Mouse (Mus musculus) hematopoietic stem cell, adult 5-6 weeks (primary cell): ENCODE data around the gene Ina. TPM values are rescaled to one million over a fixed set of nuclear protein-coding genes. Genes with fewer than 3 reads are reported as not detected.
"Not testable (repeated sequence)": the region's sequence is repeated elsewhere in the genome, so short reads cannot be mapped to it uniquely, and the experiment has no call there.

Experiments
- ATAC-seq, 2 experiments: fragments of 125-278 bp in 1 of 2; replicated peaks in 1 of 2; 2 replicates each; pipeline ENCODE4 v1.8.0; 2016 to 2017; ENCODE audit warnings: inconsistent platforms in 2 of 2, mild to moderate bottlenecking in 2 of 2, moderate number of reproducible peaks in 2 of 2, low read depth in 1 of 2, moderate TSS enrichment in 1 of 2; ENCODE audit not compliant: low FRiP score in 2 of 2, poor library complexity in 2 of 2, severe bottlenecking in 2 of 2, insufficient read depth in 1 of 2, low TSS enrichment in 1 of 2
- total RNA-seq: library from RNA; stranded (forward); fragments of 172-1452, 232-1000 nt; gene quantifications from 2 replicates; pipeline ENCODE4 v1.2.3, GENCODE M21; 2017

Ina gene
- total RNA-seq, 1 experiment from 2014 or later: not detected

GRCm38 (mm10) chr19:46981462-46981861 is 33.0 kb upstream of the Ina start:
- no peak for ATAC-seq

- no peak for ATAC-seq
Measured at GRCm38 (mm10) chr19:46983352-46983965, 31.0 kb upstream of the Ina start.

GRCm38 (mm10) chr19:46983966-46984380 is 30.5 kb upstream of the Ina start:
- ATAC-seq: peak; percentile 9 to 25; a peak in 3 of 4 replicates

DNA sequence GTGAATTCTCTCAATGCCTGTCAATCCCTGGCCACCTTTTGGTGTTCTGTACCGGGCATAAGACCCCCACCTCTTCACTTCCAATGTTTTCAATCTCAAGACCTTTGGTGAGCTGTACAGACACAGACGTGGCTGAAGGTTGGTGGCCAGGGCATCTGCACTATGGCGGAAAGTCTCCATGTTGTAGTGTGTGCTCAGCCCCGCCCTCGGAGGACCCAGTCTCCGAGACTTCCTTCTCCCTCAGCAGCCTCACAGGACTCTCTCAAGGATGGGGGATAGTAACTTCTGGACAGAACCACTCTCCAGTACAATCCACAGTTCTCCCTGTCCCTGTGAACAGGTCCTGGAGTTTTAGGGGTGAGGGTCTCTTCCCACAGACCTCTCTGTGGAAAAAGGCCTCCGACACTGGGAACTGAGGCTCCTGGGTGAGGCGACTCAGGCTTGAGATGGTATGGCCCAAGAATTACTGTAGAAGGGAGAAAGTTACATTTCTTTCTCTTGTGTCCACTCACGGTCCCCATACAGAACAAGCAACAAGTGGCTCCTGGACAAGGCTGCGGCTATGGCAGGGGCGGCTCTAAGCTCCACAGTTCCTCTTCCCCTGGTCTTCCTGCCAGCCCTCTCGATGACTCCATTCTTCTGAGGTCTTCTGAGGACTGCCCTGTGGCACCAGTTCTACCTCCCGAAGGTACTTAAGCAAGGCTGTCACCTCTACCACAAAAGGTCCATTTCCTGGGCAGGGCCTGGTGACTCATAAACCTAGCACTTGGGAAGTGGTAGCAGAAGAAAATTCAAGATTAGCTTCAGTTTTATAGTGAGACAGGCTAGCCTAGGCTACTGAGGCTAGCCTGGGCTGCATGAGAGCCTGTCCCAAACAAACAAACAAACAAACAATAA is 29.5 kb upstream of the Ina start:
- ATAC-seq: peak; percentile 33 to 80

GRCm38 (mm10) chr19:46987646-46988045 is 26.9 kb upstream of the Ina start:
- ATAC-seq: 0 out of 4 replicates have a peak, but pooled peaks have one; percentile 26 to 29

- ATAC-seq: peak; percentile 9 to 27; a peak in 1 of 4 replicates
Measured at GRCm38 (mm10) chr19:46988231-46989087, 26.0 kb upstream of the Ina start.

GRCm38 (mm10) chr19:46989479-46990152 is 24.9 kb upstream of the Ina start:
- no peak for ATAC-seq

GRCm38 (mm10) chr19:46990153-46990518 is 24.4 kb upstream of the Ina start:
- no peak for ATAC-seq

- not testable (repeated sequence) for ATAC-seq
Measured at GRCm38 (mm10) chr19:46990625-46991024, 23.9 kb upstream of the Ina start.

GRCm38 (mm10) chr19:46991145-46991544 is 23.4 kb upstream of the Ina start:
- ATAC-seq: peak; percentile 57 to 80

DNA sequence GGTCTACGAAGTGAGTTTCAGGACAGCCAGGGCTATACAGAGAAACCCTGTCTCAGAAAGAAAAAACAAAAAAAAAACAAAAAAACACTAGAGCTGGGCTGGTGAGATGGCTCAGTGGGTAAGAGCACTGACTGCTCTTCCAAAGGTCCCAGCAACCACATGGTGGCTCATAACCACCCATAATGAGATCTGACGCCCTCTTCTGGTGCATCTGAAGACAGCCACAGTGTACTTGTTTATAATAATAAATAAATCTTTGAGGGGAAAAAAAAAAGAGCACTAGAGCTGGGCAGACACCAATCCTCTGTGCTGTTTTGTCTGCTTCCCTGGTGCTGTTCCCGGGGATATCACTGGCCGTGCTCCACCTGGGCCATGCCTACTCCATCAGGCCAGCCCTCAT is 22.2 kb upstream of the Ina start:
- not testable (repeated sequence) for ATAC-seq

DNA sequence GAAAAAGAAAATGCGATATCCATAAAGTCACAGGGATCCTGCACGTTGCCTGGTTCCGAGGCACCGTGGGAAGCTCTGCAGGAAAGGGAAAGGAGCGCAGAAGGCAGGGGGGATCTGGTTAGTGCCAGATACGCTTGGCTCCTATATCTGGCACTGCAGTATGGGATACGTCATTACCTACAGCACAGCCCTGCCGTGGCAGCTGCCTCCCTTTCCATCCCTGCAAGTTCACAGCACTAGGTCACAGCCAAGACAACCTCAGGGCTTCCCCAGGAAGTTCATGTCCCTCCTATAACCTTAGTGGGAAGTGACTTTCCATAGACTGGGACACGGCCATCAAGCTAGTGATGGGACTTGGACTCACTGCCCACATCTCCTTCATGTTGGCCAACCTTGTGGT is 18.4 kb upstream of the Ina start:
- no peak for ATAC-seq

DNA sequence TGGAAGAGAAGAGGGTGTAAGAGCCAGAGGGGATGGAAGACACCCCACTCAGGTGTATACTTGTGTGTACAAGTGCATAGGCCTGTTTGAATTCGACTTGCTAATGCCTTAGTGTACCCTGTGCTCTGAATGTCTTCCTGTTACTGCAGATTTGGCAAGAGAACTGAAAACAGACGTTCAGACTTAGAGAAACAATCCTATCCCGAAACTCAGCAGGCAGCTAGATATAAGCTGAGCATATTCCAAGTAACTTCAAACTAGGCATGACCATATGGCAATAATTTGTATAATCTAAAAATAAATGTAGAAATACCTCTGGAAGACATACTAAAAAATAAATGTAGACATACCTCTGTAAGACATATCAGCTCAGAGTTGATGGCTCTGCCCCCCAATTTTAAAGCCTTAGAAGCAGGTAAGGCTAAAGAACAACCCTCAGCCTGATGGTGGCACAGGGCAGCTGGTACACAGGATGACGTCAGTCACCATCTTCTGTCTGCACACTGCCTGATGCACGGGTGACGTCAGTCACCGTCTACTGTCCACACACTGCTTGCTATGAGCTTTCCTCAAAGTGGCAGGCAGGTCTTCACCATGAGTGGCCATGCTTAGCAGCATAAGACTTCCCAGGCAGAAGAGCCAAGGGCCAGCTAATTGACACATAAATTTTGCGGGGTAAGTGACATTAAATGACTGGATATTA is 16.2 kb upstream of the Ina start:
- ATAC-seq: no peak

GRCm38 (mm10) chr19:46998953-46999352 is 15.5 kb upstream of the Ina start:
- ATAC-seq: no peak

GRCm38 (mm10) chr19:46999753-47000152 is 14.7 kb upstream of the Ina start:
- ATAC-seq: no peak

- ATAC-seq: not testable (repeated sequence)
Measured at GRCm38 (mm10) chr19:47000357-47000756, 14.1 kb upstream of the Ina start.
